Comparison of ENCODE assay signal across 15 mouse cellular contexts in genomic region chr9:48516615-48517371, GRCm38 (mm10). TPM values are rescaled to one million over a fixed set of nuclear protein-coding genes. Genes with fewer than 3 reads are reported as not detected.
DNase-seq lines count a peak whose midpoint lies in the region; ATAC-seq and TF ChIP-seq lines count a peak whose summit lies in the region.
"Had no signal": no experiment of that assay in that cellular context is flagged by ENCODE, and none has a peak within 500 bp of the region (broad histone marks: within the 10 kb centered on the region; RNA-seq: fewer than 3 reads in every experiment).

No protein-coding gene starts in this region.

- peak; percentile 92 for ATAC-seq in forebrain, embryonic 13.5 days
- no peak for ATAC-seq in midbrain, embryonic 13.5 days
- no peak for ATAC-seq in megakaryocyte, adult 5-6 weeks (ENCODE audit: poor library complexity, severe bottlenecking)
- no peak for ATAC-seq in erythroid progenitor cell, adult 5-6 weeks (replicated peaks; ENCODE audit: low FRiP score, poor library complexity, severe bottlenecking)
- ATAC-seq: intestine, embryonic 16.5 days had no signal

- no peaks in the 10 kb centered on the region for H3K27me3 ChIP-seq in forebrain, embryonic 13.5 days
- H3K27me3 ChIP-seq in midbrain, embryonic 13.5 days = no peaks in the 10 kb centered on the region
- H3K27me3 ChIP-seq: embryonic facial prominence, embryonic 12.5 days had no signal

- peak overlapping the region; percentile 48 for H3K4me2 ChIP-seq in forebrain, embryonic 13.5 days
- H3K4me2 ChIP-seq in midbrain, embryonic 13.5 days (replicated peaks) = peak overlapping the region; percentile 31; the same call in 1 of the 2 replicates
- H3K4me2 ChIP-seq: heart, embryonic 13.5 days; liver, embryonic 11.5 days had no signal

- H3K9ac ChIP-seq in forebrain, embryonic 13.5 days = peak overlapping the region; percentile 35; the same call in 1 of the 2 replicates
- no peak overlapping the region for H3K9ac ChIP-seq in midbrain, embryonic 13.5 days (replicated peaks)
- H3K9ac ChIP-seq: embryonic facial prominence, embryonic 12.5 days; heart, embryonic 13.5 days had no signal

- peak overlapping the region; percentile 47 for H3K4me3 ChIP-seq in gastrocnemius, adult 2 months
- H3K4me3 ChIP-seq in forebrain, embryonic 13.5 days = no peak overlapping the region
- no peak overlapping the region for H3K4me3 ChIP-seq in midbrain, embryonic 13.5 days (replicated peaks)
- H3K4me3 ChIP-seq: embryonic facial prominence, embryonic 12.5 days; heart, embryonic 13.5 days had no signal

- H3K36me3 ChIP-seq in forebrain, embryonic 13.5 days (ENCODE audit: poor library complexity, severe bottlenecking) = no peaks in the 10 kb centered on the region
- H3K36me3 ChIP-seq in midbrain, embryonic 13.5 days = no peaks in the 10 kb centered on the region
- H3K36me3 ChIP-seq: embryonic facial prominence, embryonic 12.5 days; heart, embryonic 13.5 days had no signal

- H3K27ac ChIP-seq in gastrocnemius, adult 2 months = peak overlapping the region; percentile 38; the same call in 1 of the 2 replicates
- peak overlapping the region; percentile 93 for H3K27ac ChIP-seq in forebrain, embryonic 13.5 days
- peak overlapping the region; percentile 61 for H3K27ac ChIP-seq in midbrain, embryonic 13.5 days
- H3K27ac ChIP-seq: embryonic facial prominence, embryonic 12.5 days had no signal

- TF ChIP-seq CTCF in gastrocnemius, adult 2 months (IDR thresholded peaks at IDR 0.05) = no peak

- intact Hi-C loops in gastrocnemius, adult 2 months (cut with DNase I) = no loop called here

- WGBS in forebrain, embryonic 13.5 days = 25% methylated on average over 11 of the region's 11 CpGs
- 69% methylated on average over 11 of the region's 11 CpGs for WGBS in midbrain, embryonic 13.5 days

- no peak for DNase-seq in gastrocnemius, adult 2 months
- DNase-seq in gastrocnemius, postnatal 4 days (ENCODE audit: low spot score in 2 of 2) = no peak
- peak; percentile 11 for DNase-seq in MN1 (ENCODE audit: low spot score)
- no peak for DNase-seq in ovary, postnatal 10 days (ENCODE audit: low spot score)
- DNase-seq: adrenal gland, postnatal 14 days; lung, postnatal 4 days; spleen, adult 18-20 months had no signal

- H3K9me3 ChIP-seq in forebrain, embryonic 13.5 days (replicated peaks) = no peaks in the 10 kb centered on the region
- no peaks in the 10 kb centered on the region for H3K9me3 ChIP-seq in midbrain, embryonic 13.5 days
- H3K9me3 ChIP-seq: embryonic facial prominence, embryonic 12.5 days; heart, embryonic 13.5 days had no signal

- H3K4me1 ChIP-seq in forebrain, embryonic 13.5 days = peaks cover 16% of the 10 kb centered on the region
- H3K4me1 ChIP-seq in midbrain, embryonic 13.5 days (replicated peaks) = peaks cover 9% of the 10 kb centered on the region

RNA-seq across cellular contexts. Expression of gene Gm5617, which starts 21.6 kb away (rescaled TPM):
- total RNA-seq in gastrocnemius, adult 2 months (2021) = 10 to 100 TPM in 1 of 2 experiments, 1 to 10 TPM in 1; 8.1 to 10.3 TPM
- 10 to 100 TPM; 13.8 to 24.5 TPM for total RNA-seq in gastrocnemius, postnatal 4 days (2021)
- 35.1 and 41.5 TPM in 2 replicates for polyA plus RNA-seq in forebrain, embryonic 13.5 days (2015; fragmentation: Nextera tagmentation; extraction: Ambion mirVana)
- polyA plus RNA-seq in midbrain, embryonic 13.5 days (2015; fragmentation: Nextera tagmentation; extraction: Ambion mirVana) = 33.2 and 38.2 TPM in 2 replicates
- 14.3 and 18.5 TPM in 2 replicates for total RNA-seq in megakaryocyte, adult 5-6 weeks (2015)
- 19.7 and 26.8 TPM in 2 replicates for total RNA-seq in megakaryocyte, adult 5-6 weeks (2017)
- 3.4 and 21.3 TPM in 2 replicates for total RNA-seq in erythroid progenitor cell, adult 5-6 weeks (2015; ENCODE audit: low replicate concordance)
- 4.6 and 5.2 TPM in 2 replicates for total RNA-seq in erythroid progenitor cell, adult 5-6 weeks (2017; ENCODE audit: low replicate concordance)

RNA-seq across cellular contexts. Expression of gene Rbm7, which starts 21.7 kb away (rescaled TPM):
- total RNA-seq in gastrocnemius, adult 2 months (2021) = 10 to 100 TPM; 15.2 to 16.0 TPM
- total RNA-seq in gastrocnemius, postnatal 4 days (2021) = 10 to 100 TPM; 31.9 to 32.9 TPM
- 122 TPM in 2 replicates for polyA plus RNA-seq in forebrain, embryonic 13.5 days (2015; fragmentation: Nextera tagmentation; extraction: Ambion mirVana)
- polyA plus RNA-seq in midbrain, embryonic 13.5 days (2015; fragmentation: Nextera tagmentation; extraction: Ambion mirVana) = 92.8 and 107 TPM in 2 replicates
- 126 and 130 TPM in 2 replicates for total RNA-seq in megakaryocyte, adult 5-6 weeks (2015)
- 115 and 132 TPM in 2 replicates for total RNA-seq in megakaryocyte, adult 5-6 weeks (2017)
- total RNA-seq in erythroid progenitor cell, adult 5-6 weeks (2015; ENCODE audit: low replicate concordance) = 41.5 and 48.3 TPM in 2 replicates
- total RNA-seq in erythroid progenitor cell, adult 5-6 weeks (2017; ENCODE audit: low replicate concordance) = 32.2 and 41.5 TPM in 2 replicates

RNA-seq across cellular contexts. Expression of gene Rexo2, which starts 36.4 kb away (rescaled TPM):
- total RNA-seq in gastrocnemius, adult 2 months (2021) = 10 to 100 TPM; 66.0 to 68.1 TPM
- 10 to 100 TPM; 56.4 TPM for total RNA-seq in gastrocnemius, postnatal 4 days (2021)
- 99.8 and 105 TPM in 2 replicates for polyA plus RNA-seq in forebrain, embryonic 13.5 days (2015; fragmentation: Nextera tagmentation; extraction: Ambion mirVana)
- polyA plus RNA-seq in midbrain, embryonic 13.5 days (2015; fragmentation: Nextera tagmentation; extraction: Ambion mirVana) = 74.3 and 77.5 TPM in 2 replicates
- total RNA-seq in megakaryocyte, adult 5-6 weeks (2015) = 109 and 112 TPM in 2 replicates
- total RNA-seq in megakaryocyte, adult 5-6 weeks (2017) = 141 and 168 TPM in 2 replicates
- 60.4 and 69.6 TPM in 2 replicates for total RNA-seq in erythroid progenitor cell, adult 5-6 weeks (2015; ENCODE audit: low replicate concordance)
- 69.2 and 100 TPM in 2 replicates for total RNA-seq in erythroid progenitor cell, adult 5-6 weeks (2017; ENCODE audit: low replicate concordance)

Comparison
In these comparisons a context has a peak if more than half of its experiments do, and no peak if none do; other contexts are left out.
1. H3K27ac ChIP-seq: peak in every context shown above with its lines; median percentile 93 in forebrain, embryonic 13.5 days; 61 in midbrain, embryonic 13.5 days; 38 in gastrocnemius, adult 2 months.